Mouse (Mus musculus) spleen, postnatal 14 days (tissue): ENCODE data around the gene Ctu1.
A peak's percentile ranks its signal among the peaks of the same experiment; 100 is the strongest.
"Not testable (repeated sequence)": the region's sequence is repeated elsewhere in the genome, so short reads cannot be mapped to it uniquely, and the experiment has no call there.

Experiments used
- DNase-seq, 2 experiments: peaks; one replicate each; pipeline ENCODE4 v3.0.0; 2021 to 2022; ENCODE audit warnings: low spot score in 2 of 2

Ctu1 gene

GRCm38 (mm10) chr7:43680960-43681359 lies 9.1 kb downstream of the Ctu1 start:
- peak in 1 of 2 experiments; percentile 25 for DNase-seq

GRCm38 (mm10) chr7:43682511-43682910 lies 10.7 kb downstream of the Ctu1 start:
- not testable (repeated sequence) for DNase-seq

DNA sequence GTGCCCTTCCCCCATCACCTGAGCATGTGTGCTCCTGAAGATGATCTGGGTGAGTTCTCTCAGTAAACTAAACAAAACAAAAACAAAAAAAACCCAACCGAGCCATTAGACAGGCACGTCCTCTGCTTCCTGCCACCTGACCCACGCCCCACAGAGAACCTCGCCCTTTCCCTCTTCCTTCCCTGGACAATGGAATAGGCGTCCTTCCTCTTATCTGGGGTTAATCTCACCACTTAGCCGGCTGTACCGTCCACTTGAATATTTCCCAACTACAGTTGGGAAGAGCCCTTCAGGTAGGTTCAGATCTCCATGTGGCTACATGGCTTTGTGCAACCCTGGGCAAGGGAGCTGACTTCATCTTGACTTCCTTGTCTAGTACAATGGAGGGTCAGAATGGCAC lies 13.3 kb downstream of the Ctu1 start:
- DNase-seq = no peak

- no peak for DNase-seq
Measured at GRCm38 (mm10) chr7:43690118-43690517, 18.3 kb downstream of the Ctu1 start, which contains the start of gene Klk14. Gene Klk14 (plus strand): TSS chr7:43690418.

DNA sequence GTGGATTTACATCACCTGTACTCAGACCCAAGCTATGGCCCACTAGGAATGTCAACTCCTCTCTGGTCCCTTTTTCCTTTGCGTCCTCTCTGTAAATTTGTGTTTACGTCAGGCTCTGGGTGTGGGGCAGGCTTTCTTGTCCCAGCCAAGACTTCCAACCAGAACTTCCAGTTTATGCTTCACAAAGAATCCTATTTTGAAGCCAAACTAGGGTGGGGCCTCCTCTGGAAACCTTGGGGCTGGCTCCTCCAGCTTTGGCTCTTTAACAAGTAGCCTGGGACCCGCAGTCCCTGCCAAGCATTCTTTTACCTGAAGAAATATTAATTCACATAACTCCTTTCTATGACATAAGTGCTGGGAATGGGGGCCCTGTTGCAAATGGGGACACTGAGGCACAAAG lies 38.2 kb downstream of the Ctu1 start:
- no peak for DNase-seq

- no peak for DNase-seq
Measured at GRCm38 (mm10) chr7:43712267-43712666, 40.5 kb downstream of the Ctu1 start, which contains the start of gene Klk13. Gene Klk13 (plus strand): TSS chr7:43712567.

- DNase-seq = no peak
Measured at GRCm38 (mm10) chr7:43712917-43713316, 41.1 kb downstream of the Ctu1 start.

- DNase-seq = no peak
Measured at GRCm38 (mm10) chr7:43713741-43714351, 42.0 kb downstream of the Ctu1 start.
